Mouse (Mus musculus): ENCODE measurements at regions not wholly inside any gene's neighbourhood (a gene's known extent, or its start where the extent isn't known, plus 50 kb on each side); places are given as distances from the start of the nearest gene placed in this dataset.

GRCm38 (mm10) chr19:32892469-32892868 is 135.2 kb downstream of the Pten start:
- Histone ChIP-seq H3K4me3 (ENCODE audit: insufficient read depth, poor library complexity, severe bottlenecking) (no peak overlapping the region), H3K27me3 (ENCODE audit: control insufficient read depth, insufficient read depth, insufficient read length) (no peaks in the 10 kb centered on the region), H3K79me2 (ENCODE audit: control insufficient read depth, insufficient read depth) (no peaks in the 10 kb centered on the region), H3ac (ENCODE audit: control insufficient read depth, insufficient read length, low read depth) (no peak overlapping the region), H3K36me3 (ENCODE audit: control insufficient read depth, insufficient read depth) (no peaks in the 10 kb centered on the region), H3K79me3 (ENCODE audit: low read depth) (no peaks in the 10 kb centered on the region)
- no peak for TF ChIP-seq CTCF (IDR thresholded peaks at IDR 0.05; ENCODE audit: control insufficient read depth, insufficient read depth, insufficient read length)
- TF ChIP-seq MAX (IDR thresholded peaks at IDR 0.05): no peak
- no peak for TF ChIP-seq USF1 (IDR thresholded peaks at IDR 0.05; ENCODE audit: low read depth)
- no peak for TF ChIP-seq MYOD1 (IDR thresholded peaks at IDR 0.05; ENCODE audit: control insufficient read depth, insufficient read length, low read depth)
- TF ChIP-seq CEBPB (IDR thresholded peaks at IDR 0.05; ENCODE audit: low read depth): no peak
- TF ChIP-seq MYOG (IDR thresholded peaks at IDR 0.05; ENCODE audit: control insufficient read depth, extremely low read depth, insufficient read length): no peak
- no peak for TF ChIP-seq FOSL1 (IDR thresholded peaks at IDR 0.05; ENCODE audit: insufficient read depth, low read length, poor library complexity, severe bottlenecking)

- no peaks in the 10 kb centered on the region for H3K79me3 ChIP-seq (ENCODE audit: low read depth)
- no peaks in the 10 kb centered on the region for H3K79me2 ChIP-seq (ENCODE audit: control insufficient read depth, insufficient read depth)
- no peak for TF ChIP-seq FOSL1 (IDR thresholded peaks at IDR 0.05; ENCODE audit: insufficient read depth, low read length, poor library complexity, severe bottlenecking)
- no peak for TF ChIP-seq CEBPB (IDR thresholded peaks at IDR 0.05; ENCODE audit: low read depth)
- no peak for TF ChIP-seq MAX (IDR thresholded peaks at IDR 0.05)
- no peak for TF ChIP-seq USF1 (IDR thresholded peaks at IDR 0.05; ENCODE audit: low read depth)
- TF ChIP-seq MYOD1 (IDR thresholded peaks at IDR 0.05; ENCODE audit: control insufficient read depth, insufficient read length, low read depth): no peak
- no peak for TF ChIP-seq MYOG (IDR thresholded peaks at IDR 0.05; ENCODE audit: control insufficient read depth, extremely low read depth, insufficient read length)
- TF ChIP-seq CTCF (IDR thresholded peaks at IDR 0.05; ENCODE audit: control insufficient read depth, insufficient read depth, insufficient read length): no peak
- H3ac ChIP-seq (ENCODE audit: control insufficient read depth, insufficient read length, low read depth): no peak overlapping the region
- no peaks in the 10 kb centered on the region for H3K27me3 ChIP-seq (ENCODE audit: control insufficient read depth, insufficient read depth, insufficient read length)
- H3K4me3 ChIP-seq (ENCODE audit: insufficient read depth, poor library complexity, severe bottlenecking): no peak overlapping the region
- no peaks in the 10 kb centered on the region for H3K36me3 ChIP-seq (ENCODE audit: control insufficient read depth, insufficient read depth)
Observed at GRCm38 (mm10) chr19:32903454-32904108, 146.3 kb downstream of the Pten start.

- Histone ChIP-seq H3K79me2 (ENCODE audit: control insufficient read depth, insufficient read depth) (no peaks in the 10 kb centered on the region), H3K4me3 (ENCODE audit: insufficient read depth, poor library complexity, severe bottlenecking) (no peak overlapping the region), H3K27me3 (ENCODE audit: control insufficient read depth, insufficient read depth, insufficient read length) (no peaks in the 10 kb centered on the region), H3ac (ENCODE audit: control insufficient read depth, insufficient read length, low read depth) (no peak overlapping the region), H3K79me3 (ENCODE audit: low read depth) (no peaks in the 10 kb centered on the region), H3K36me3 (ENCODE audit: control insufficient read depth, insufficient read depth) (no peaks in the 10 kb centered on the region)
- TF ChIP-seq FOSL1 (IDR thresholded peaks at IDR 0.05; ENCODE audit: insufficient read depth, low read length, poor library complexity, severe bottlenecking) (peak; percentile 51), MAX (IDR thresholded peaks at IDR 0.05) (no peak), CEBPB (IDR thresholded peaks at IDR 0.05; ENCODE audit: low read depth) (no peak), MYOG (IDR thresholded peaks at IDR 0.05; ENCODE audit: control insufficient read depth, extremely low read depth, insufficient read length) (no peak), CTCF (IDR thresholded peaks at IDR 0.05; ENCODE audit: control insufficient read depth, insufficient read depth, insufficient read length) (no peak), USF1 (IDR thresholded peaks at IDR 0.05; ENCODE audit: low read depth) (no peak), MYOD1 (IDR thresholded peaks at IDR 0.05; ENCODE audit: control insufficient read depth, insufficient read length, low read depth) (peak; percentile 57)
Observed at GRCm38 (mm10) chr19:32904517-32904916, 147.2 kb downstream of the Pten start.

GRCm38 (mm10) chr19:32905901-32906431 is 148.7 kb downstream of the Pten start:
- no peaks in the 10 kb centered on the region for H3K27me3 ChIP-seq (ENCODE audit: control insufficient read depth, insufficient read depth, insufficient read length)
- H3K4me3 ChIP-seq (ENCODE audit: insufficient read depth, poor library complexity, severe bottlenecking): no peak overlapping the region
- H3K36me3 ChIP-seq (ENCODE audit: control insufficient read depth, insufficient read depth): no peaks in the 10 kb centered on the region
- H3ac ChIP-seq (ENCODE audit: control insufficient read depth, insufficient read length, low read depth): no peak overlapping the region
- H3K79me2 ChIP-seq (ENCODE audit: control insufficient read depth, insufficient read depth): no peaks in the 10 kb centered on the region
- TF ChIP-seq MAX (IDR thresholded peaks at IDR 0.05) (no peak), FOSL1 (IDR thresholded peaks at IDR 0.05; ENCODE audit: insufficient read depth, low read length, poor library complexity, severe bottlenecking) (no peak), CTCF (IDR thresholded peaks at IDR 0.05; ENCODE audit: control insufficient read depth, insufficient read depth, insufficient read length) (no peak), USF1 (IDR thresholded peaks at IDR 0.05; ENCODE audit: low read depth) (no peak), CEBPB (IDR thresholded peaks at IDR 0.05; ENCODE audit: low read depth) (no peak), MYOD1 (IDR thresholded peaks at IDR 0.05; ENCODE audit: control insufficient read depth, insufficient read length, low read depth) (no peak), MYOG (IDR thresholded peaks at IDR 0.05; ENCODE audit: control insufficient read depth, extremely low read depth, insufficient read length) (no peak)
- no peaks in the 10 kb centered on the region for H3K79me3 ChIP-seq (ENCODE audit: low read depth)

- Histone ChIP-seq H3ac (ENCODE audit: control insufficient read depth, insufficient read length, low read depth) (no peak overlapping the region), H3K27me3 (ENCODE audit: control insufficient read depth, insufficient read depth, insufficient read length) (no peaks in the 10 kb centered on the region), H3K4me3 (ENCODE audit: insufficient read depth, poor library complexity, severe bottlenecking) (no peak overlapping the region), H3K36me3 (ENCODE audit: control insufficient read depth, insufficient read depth) (no peaks in the 10 kb centered on the region), H3K79me2 (ENCODE audit: control insufficient read depth, insufficient read depth) (no peaks in the 10 kb centered on the region), H3K79me3 (ENCODE audit: low read depth) (no peaks in the 10 kb centered on the region)
- TF ChIP-seq MYOG (IDR thresholded peaks at IDR 0.05; ENCODE audit: control insufficient read depth, extremely low read depth, insufficient read length) (no peak), MYOD1 (IDR thresholded peaks at IDR 0.05; ENCODE audit: control insufficient read depth, insufficient read length, low read depth) (no peak), USF1 (IDR thresholded peaks at IDR 0.05; ENCODE audit: low read depth) (no peak), CEBPB (IDR thresholded peaks at IDR 0.05; ENCODE audit: low read depth) (no peak), MAX (IDR thresholded peaks at IDR 0.05) (no peak), CTCF (IDR thresholded peaks at IDR 0.05; ENCODE audit: control insufficient read depth, insufficient read depth, insufficient read length) (no peak), FOSL1 (IDR thresholded peaks at IDR 0.05; ENCODE audit: insufficient read depth, low read length, poor library complexity, severe bottlenecking) (no peak)
Observed at GRCm38 (mm10) chr19:32906820-32907219, 149.5 kb downstream of the Pten start.
